Mouse (Mus musculus) macrophage (primary cell): ENCODE measurements around the gene Ldb2. TPM values are rescaled to one million over a fixed set of nuclear protein-coding genes. Genes with fewer than 3 reads are reported as not detected.

ENCODE experiments used
- H3K27ac ChIP-seq: fragments of 350-480 bp; formaldehyde crosslinking; 2 replicates; pipeline ENCODE4 v1.9.0; 2021
- H3K36me3 ChIP-seq: fragments of 350-480 bp; formaldehyde crosslinking; 2 replicates; pipeline ENCODE4 v1.9.0; 2021; ENCODE audit errors: inconsistent target
- H3K4me3 ChIP-seq: fragments of 350-480 bp; formaldehyde crosslinking; 2 replicates; pipeline ENCODE4 v1.9.0; 2021; ENCODE audit errors: inconsistent target
- H3K79me2 ChIP-seq: fragments of 350-480 bp; formaldehyde crosslinking; 2 replicates; pipeline ENCODE4 v1.9.0; 2021; ENCODE audit errors: inconsistent target
- WGBS: methylation state at CpG from one replicate; pipeline ENCODE4 v1.1.7; 2026; ENCODE audit warnings: inconsistent platforms; ENCODE audit not compliant: missing documents; 5-methylcytosine and 5-hydroxymethylcytosine counted together
- polyA plus RNA-seq: library from polyadenylated mRNA; stranded (reverse); fragments of 250-400 nt; gene quantifications from 3 replicates; pipeline ENCODE4 v1.2.4, GENCODE M21; 2018; ENCODE audit warnings: inconsistent platforms

Ldb2 gene
- polyA plus RNA-seq, 1 experiment from 2014 or later: not detected

DNA sequence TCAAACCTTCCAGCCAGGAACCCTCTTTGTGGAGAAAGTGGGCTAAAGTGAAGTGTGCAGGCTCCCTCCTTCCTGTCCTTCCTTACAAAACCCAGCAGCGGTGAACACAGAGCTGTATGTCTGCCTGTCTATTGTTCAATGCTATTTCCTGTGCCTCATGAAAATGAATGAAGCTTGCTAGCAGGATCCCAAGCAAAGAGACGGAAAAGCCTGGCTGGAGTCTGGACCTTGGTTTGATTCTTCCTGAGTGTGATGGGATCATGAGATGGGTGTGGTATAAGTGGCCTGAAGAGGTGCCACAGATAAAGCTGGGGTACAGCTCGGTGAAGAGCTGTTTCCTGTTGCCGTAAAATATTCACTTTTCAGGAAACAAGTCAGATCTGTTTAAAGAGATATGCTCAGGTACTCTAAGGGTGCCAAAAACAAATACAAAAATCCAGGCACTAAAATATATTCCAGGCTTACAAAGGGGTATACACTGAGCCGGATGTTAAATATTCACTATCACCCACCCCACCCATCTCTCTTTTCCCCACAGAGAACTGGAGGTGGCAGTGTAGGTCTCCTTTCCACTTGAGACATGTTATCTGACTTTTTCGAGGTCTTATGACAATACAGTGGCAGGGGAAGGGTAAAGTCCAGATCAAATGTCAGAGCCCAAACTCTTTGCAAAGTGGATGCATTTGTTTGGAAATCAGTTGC is 92.3 kb downstream of the Ldb2 start:
- Histone ChIP-seq H3K36me3 (no peaks in the 10 kb centered on the region), H3K4me3 (no peak overlapping the region), H3K27ac (no peak overlapping the region), H3K79me2 (no peaks in the 10 kb centered on the region)
- WGBS: 0% methylated on average over 6 of the region's 6 CpGs

- Histone ChIP-seq H3K27ac (no peak overlapping the region), H3K36me3 (no peaks in the 10 kb centered on the region), H3K4me3 (no peak overlapping the region), H3K79me2 (no peaks in the 10 kb centered on the region)
- 94% methylated on average over 3 of the region's 3 CpGs for WGBS
These were observed 101.5 kb downstream of the Ldb2 start for GRCm38 (mm10) chr5:44697993-44698392.

DNA sequence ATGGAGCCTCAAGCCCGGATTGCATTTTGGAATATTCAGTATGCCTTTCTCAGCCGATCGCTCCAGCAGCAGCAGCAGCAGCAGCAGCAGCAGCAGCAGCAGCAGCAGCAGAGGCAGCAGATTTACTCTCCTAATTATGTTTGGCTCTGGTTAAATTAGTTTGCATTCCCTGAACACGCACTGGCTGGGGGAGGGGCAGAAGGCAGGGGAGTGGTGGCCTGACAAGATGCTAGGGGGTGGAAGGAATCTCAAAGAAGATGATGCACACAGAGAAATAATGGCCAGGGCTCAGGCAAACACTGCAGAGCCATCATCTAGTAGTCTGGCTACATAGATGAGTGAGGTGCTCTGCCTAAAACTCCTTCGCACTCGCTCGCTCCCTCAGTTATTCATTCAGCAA is 102.9 kb downstream of the Ldb2 start:
- Histone ChIP-seq H3K36me3 (no peaks in the 10 kb centered on the region), H3K4me3 (no peak overlapping the region), H3K27ac (no peak overlapping the region), H3K79me2 (no peaks in the 10 kb centered on the region)
- 94% methylated on average over 7 of the region's 7 CpGs for WGBS

DNA sequence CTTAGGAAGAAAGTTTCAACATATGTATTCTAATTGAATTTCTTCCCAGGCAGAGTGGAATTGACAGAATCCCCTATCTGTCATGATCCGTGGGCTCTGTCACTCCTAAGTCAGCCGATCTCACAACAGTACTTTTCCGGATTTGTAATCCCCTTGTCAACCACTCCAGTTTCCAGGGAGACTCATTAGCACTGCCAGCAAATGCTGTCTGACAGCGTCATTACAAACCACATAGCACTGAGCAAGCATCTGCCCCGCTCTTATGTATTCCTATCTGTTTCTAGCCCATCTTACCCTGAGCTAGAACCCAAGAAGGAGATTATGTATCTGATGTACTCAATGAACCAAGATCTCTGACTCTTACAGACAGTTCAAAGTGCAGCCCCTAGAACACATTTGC is 105.8 kb downstream of the Ldb2 start:
- no peaks in the 10 kb centered on the region for H3K36me3 ChIP-seq
- WGBS: 85% methylated on average over 5 of the region's 5 CpGs
- no peak overlapping the region for H3K4me3 ChIP-seq
- H3K27ac ChIP-seq: no peak overlapping the region
- H3K79me2 ChIP-seq: no peaks in the 10 kb centered on the region

DNA sequence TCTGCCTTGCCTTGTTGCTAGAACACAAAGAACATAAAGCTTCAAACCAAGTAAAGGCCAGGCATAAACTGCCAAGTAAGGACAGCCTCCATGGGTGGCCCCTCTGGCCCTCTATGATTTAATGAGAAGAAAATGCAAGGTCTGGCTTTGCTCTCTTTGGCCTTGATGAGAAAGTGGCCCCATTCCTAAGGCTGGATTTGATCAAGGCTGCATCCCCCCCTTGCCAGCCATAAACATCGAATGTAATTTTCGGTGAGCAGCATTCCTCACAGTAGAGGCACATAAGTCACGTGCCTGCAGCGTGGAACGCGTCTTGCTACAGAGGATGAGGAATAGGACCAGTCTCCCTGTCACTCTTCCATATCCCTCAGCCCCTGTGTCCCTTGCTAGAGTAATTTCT is 113.1 kb downstream of the Ldb2 start:
- Histone ChIP-seq H3K36me3 (no peaks in the 10 kb centered on the region), H3K79me2 (no peaks in the 10 kb centered on the region), H3K4me3 (no peak overlapping the region), H3K27ac (no peak overlapping the region)
- WGBS: 98% methylated on average over 6 of the region's 6 CpGs

GRCm38 (mm10) chr5:44681054-44681638 is 118.3 kb downstream of the Ldb2 start:
- Histone ChIP-seq H3K27ac (no peak overlapping the region), H3K36me3 (no peaks in the 10 kb centered on the region), H3K4me3 (no peak overlapping the region), H3K79me2 (no peaks in the 10 kb centered on the region)
- 85% methylated on average over 3 of the region's 3 CpGs for WGBS

GRCm38 (mm10) chr5:44677814-44678213 is 121.7 kb downstream of the Ldb2 start:
- Histone ChIP-seq H3K79me2 (no peaks in the 10 kb centered on the region), H3K27ac (no peak overlapping the region), H3K4me3 (no peak overlapping the region), H3K36me3 (no peaks in the 10 kb centered on the region)
- WGBS: 86% methylated on average over 4 of the region's 5 CpGs

DNA sequence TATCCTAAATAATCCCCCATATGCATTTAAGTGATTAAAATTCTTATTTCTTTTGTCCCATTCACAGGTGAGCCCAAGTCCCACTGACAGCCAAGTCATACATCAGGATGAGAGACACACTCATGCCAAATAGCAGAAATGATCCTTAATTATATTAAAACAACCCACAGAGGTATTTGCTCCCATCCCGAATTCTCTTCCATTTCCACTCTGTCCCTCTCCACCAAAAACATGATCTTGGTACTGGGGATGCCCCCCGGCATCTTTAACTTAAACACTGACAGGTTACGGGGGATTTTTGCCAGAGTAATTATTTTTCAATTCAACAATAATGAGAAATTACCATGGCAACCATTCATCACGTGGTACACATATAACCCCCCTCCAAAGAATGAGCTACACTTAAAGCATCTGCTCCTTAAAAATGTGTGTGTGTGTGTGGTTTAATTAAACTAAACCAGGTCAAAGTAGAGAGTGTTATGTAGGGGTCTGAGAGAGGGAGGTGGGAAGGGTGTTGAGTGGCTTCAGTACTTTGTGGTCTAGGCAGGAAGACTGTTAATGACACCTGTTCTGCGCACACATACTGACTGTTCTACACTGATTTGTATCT is 123.2 kb downstream of the Ldb2 start:
- H3K27ac ChIP-seq: no peak overlapping the region
- no peaks in the 10 kb centered on the region for H3K36me3 ChIP-seq
- no peak overlapping the region for H3K4me3 ChIP-seq
- H3K79me2 ChIP-seq: no peaks in the 10 kb centered on the region
- 93% methylated on average over 5 of the region's 5 CpGs for WGBS

DNA sequence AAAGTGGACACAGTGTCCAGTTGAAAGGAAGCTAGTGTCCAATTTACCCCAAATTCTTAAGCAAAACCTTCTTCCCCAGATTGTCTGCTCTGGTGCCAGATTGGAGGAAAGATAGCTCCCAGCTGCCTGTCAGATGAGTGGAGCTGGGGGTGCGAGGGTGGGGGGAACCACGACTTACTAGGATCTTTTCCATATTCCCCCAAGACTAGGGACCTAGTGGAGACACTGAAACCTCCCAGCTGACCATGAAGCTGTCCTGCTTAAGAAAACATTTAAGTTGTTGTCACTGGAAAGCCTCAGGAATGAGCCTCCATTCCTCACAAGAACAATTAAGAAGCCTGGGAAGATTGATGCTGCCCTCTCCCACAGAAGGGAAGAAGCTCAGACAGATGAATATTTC is 129.1 kb downstream of the Ldb2 start:
- 81% methylated on average over 2 of the region's 2 CpGs for WGBS
- Histone ChIP-seq H3K27ac (no peak overlapping the region), H3K36me3 (no peaks in the 10 kb centered on the region), H3K79me2 (no peaks in the 10 kb centered on the region), H3K4me3 (no peak overlapping the region)

- Histone ChIP-seq H3K27ac (no peak overlapping the region), H3K36me3 (no peaks in the 10 kb centered on the region), H3K4me3 (no peak overlapping the region), H3K79me2 (no peaks in the 10 kb centered on the region)
- WGBS: 89% methylated on average over 2 of the region's 3 CpGs
These were observed 131.6 kb downstream of the Ldb2 start for GRCm38 (mm10) chr5:44667907-44668306.

GRCm38 (mm10) chr5:44667383-44667782 is 132.1 kb downstream of the Ldb2 start:
- Histone ChIP-seq H3K27ac (no peak overlapping the region), H3K79me2 (no peaks in the 10 kb centered on the region), H3K36me3 (no peaks in the 10 kb centered on the region), H3K4me3 (no peak overlapping the region)
- WGBS: 93% methylated on average over 10 of the region's 10 CpGs

GRCm38 (mm10) chr5:44659651-44660050 is 139.8 kb downstream of the Ldb2 start:
- H3K79me2 ChIP-seq: no peaks in the 10 kb centered on the region
- no peak overlapping the region for H3K27ac ChIP-seq
- no peak overlapping the region for H3K4me3 ChIP-seq
- H3K36me3 ChIP-seq: no peaks in the 10 kb centered on the region
- WGBS: 91% methylated on average over 11 of the region's 11 CpGs

DNA sequence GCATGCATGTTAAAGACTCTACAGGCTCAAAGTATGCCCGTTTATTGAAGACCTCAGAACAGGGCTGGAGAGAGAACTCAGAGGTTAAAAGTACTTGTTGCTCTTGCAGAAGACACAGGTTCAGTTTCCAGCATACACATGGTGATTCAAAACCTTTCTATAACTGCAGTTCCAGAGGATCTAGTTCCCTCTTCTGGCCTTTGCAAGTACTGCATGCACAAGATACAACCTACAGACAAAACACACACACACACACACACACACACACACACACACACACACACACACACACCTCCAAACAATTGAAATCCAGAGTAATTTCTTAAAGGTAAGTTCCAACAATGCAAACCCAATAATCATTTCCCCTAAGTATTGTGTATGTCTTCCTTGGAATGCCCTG is 142.8 kb downstream of the Ldb2 start:
- WGBS: 95% methylated on average over 1 of the region's 1 CpGs
- Histone ChIP-seq H3K79me2 (no peaks in the 10 kb centered on the region), H3K36me3 (no peaks in the 10 kb centered on the region), H3K4me3 (no peak overlapping the region), H3K27ac (no peak overlapping the region)

DNA sequence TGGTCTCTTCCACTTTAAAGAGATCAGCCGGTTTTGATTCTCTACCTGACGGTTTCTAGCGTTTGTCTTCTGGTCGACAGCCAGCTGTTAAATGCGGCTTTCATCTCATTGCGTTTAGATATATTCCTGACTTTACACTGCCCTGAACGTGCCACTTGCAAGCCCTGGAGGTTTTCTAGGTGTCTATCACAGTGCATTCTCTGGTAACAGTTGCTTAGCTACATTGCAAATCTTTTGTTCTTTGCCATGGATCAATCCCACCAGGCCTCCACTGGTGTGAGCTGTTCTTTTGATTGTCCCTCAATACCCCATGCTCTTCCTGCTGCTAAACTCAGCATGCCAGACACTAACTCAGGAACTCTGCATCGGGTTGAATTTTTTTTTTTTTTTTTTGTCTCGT is 145.1 kb downstream of the Ldb2 start:
- H3K79me2 ChIP-seq: no peaks in the 10 kb centered on the region
- no peak overlapping the region for H3K27ac ChIP-seq
- no peak overlapping the region for H3K4me3 ChIP-seq
- no peaks in the 10 kb centered on the region for H3K36me3 ChIP-seq
- 90% methylated on average over 9 of the region's 9 CpGs for WGBS

DNA sequence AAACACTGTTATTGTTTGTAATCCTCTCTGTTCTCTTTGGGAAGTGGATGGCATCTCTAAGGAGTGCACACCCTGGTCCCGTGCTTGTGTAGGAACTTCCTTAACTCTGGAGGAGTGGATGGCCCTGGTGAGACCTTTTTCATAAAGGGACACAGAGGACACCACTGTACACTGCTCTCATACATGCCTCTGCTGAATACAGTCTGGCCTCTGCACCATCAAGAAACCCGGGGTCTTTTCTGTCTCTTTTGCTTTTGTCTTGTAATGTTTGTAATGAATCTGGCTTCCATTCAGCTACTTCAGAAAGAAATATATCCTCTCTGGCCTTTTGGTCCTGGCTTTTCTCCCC is 152.7 kb downstream of the Ldb2 start:
- Histone ChIP-seq H3K4me3 (no peak overlapping the region), H3K79me2 (no peaks in the 10 kb centered on the region)
- 88% methylated on average over 2 of the region's 2 CpGs for WGBS

More for the DNA sequence above, 152.7 kb downstream of the Ldb2 start:
- H3K27ac ChIP-seq: no peak overlapping the region
- H3K36me3 ChIP-seq: no peaks in the 10 kb centered on the region
